Mouse (Mus musculus): ENCODE data around the gene Atg10.

GRCm38 (mm10) chr13:90993602-90994001, 230.2 kb downstream of the Atg10 start:
- TF ChIP-seq POLR2A (IDR thresholded peaks at IDR 0.05; ENCODE audit: low read depth, low read length): no peak
- no peak for TF ChIP-seq CTCF (IDR thresholded peaks at IDR 0.05; ENCODE audit: borderline replicate concordance, insufficient read depth, low read length)
